Mouse (Mus musculus): Measurements from ENCODE around the gene Cd69. TPM values are rescaled to one million over a fixed set of nuclear protein-coding genes. Genes with fewer than 3 reads are reported as not detected.

Gene Cd69
- polyA plus RNA-seq, 1 experiment, result not detected

- Histone ChIP-seq H3K9ac (ENCODE audit: low read depth, poor library complexity, severe bottlenecking) (no peak overlapping the region), H3K27ac (ENCODE audit: insufficient read depth, low read length) (no peak overlapping the region), H3K36me3 (ENCODE audit: control insufficient read depth, insufficient read depth, low read length, poor library complexity, severe bottlenecking) (no peaks in the 10 kb centered on the region), H3K9me3 (replicated peaks; ENCODE audit: control insufficient read depth, insufficient read depth, low read length, poor library complexity, severe bottlenecking) (no peaks in the 10 kb centered on the region), H3K4me1 (ENCODE audit: control insufficient read depth, insufficient read depth, low read length) (no peaks in the 10 kb centered on the region), H3K27me3 (ENCODE audit: control insufficient read depth, insufficient read depth, low read length, poor library complexity, severe bottlenecking) (no peaks in the 10 kb centered on the region), H3K4me3 (ENCODE audit: low read depth, low read length) (no peak overlapping the region)
- no peak for TF ChIP-seq CTCF (IDR thresholded peaks at IDR 0.05; ENCODE audit: low read depth, low read length)
- TF ChIP-seq POLR2A (IDR thresholded peaks at IDR 0.05; ENCODE audit: insufficient read depth, low read length), result no peak
- no peak for TF ChIP-seq EP300 (IDR thresholded peaks at IDR 0.05; ENCODE audit: insufficient read depth, low read depth, low read length)
Measured at GRCm38 (mm10) chr6:129218191-129218696, 57.0 kb downstream of the Cd69 start.

Other genes starting within 250 kb of the Cd69 start
- not detected in 2 replicates for gene Klrb1f, start 229.5 kb downstream of the Cd69 start, polyA plus RNA-seq (2011; ENCODE audit: insufficient read depth, insufficient read length, low read depth, missing spikeins)
- 0.43 and 0.48 TPM in 2 replicates for gene Clec2e, start 174.5 kb downstream of the Cd69 start, polyA plus RNA-seq (2011; ENCODE audit: insufficient read depth, insufficient read length, low read depth, missing spikeins)
- gene Clec2d, start 94.8 kb downstream of the Cd69 start, polyA plus RNA-seq (2011; ENCODE audit: insufficient read depth, insufficient read length, low read depth, missing spikeins), result not detected in 2 replicates
- gene 4922502D21Rik, start 56.4 kb upstream of the Cd69 start, polyA plus RNA-seq (2011; ENCODE audit: insufficient read depth, insufficient read length, low read depth, missing spikeins), result not detected in 2 replicates
- gene Clec12a, start 67.3 kb upstream of the Cd69 start, polyA plus RNA-seq (2011; ENCODE audit: insufficient read depth, insufficient read length, low read depth, missing spikeins), result not detected in 2 replicates
- not detected in 2 replicates for gene Clec12b, start 110.4 kb upstream of the Cd69 start, polyA plus RNA-seq (2011; ENCODE audit: insufficient read depth, insufficient read length, low read depth, missing spikeins)
- not detected in 2 replicates for gene Clec1b, start 121.9 kb upstream of the Cd69 start, polyA plus RNA-seq (2011; ENCODE audit: insufficient read depth, insufficient read length, low read depth, missing spikeins)
- gene Clec9a, start 133.4 kb upstream of the Cd69 start, polyA plus RNA-seq (2011; ENCODE audit: insufficient read depth, insufficient read length, low read depth, missing spikeins), result not detected in 2 replicates
- gene Clec1a, start 176.6 kb upstream of the Cd69 start, polyA plus RNA-seq (2011; ENCODE audit: insufficient read depth, insufficient read length, low read depth, missing spikeins), result not detected in 2 replicates
- 1.3 and 1.4 TPM in 2 replicates for gene Olr1, start 231.7 kb upstream of the Cd69 start, polyA plus RNA-seq (2011; ENCODE audit: insufficient read depth, insufficient read length, low read depth, missing spikeins)
- gene Tmem52b, start 237.1 kb upstream of the Cd69 start, polyA plus RNA-seq (2011; ENCODE audit: insufficient read depth, insufficient read length, low read depth, missing spikeins), result not detected in 2 replicates